Mouse (Mus musculus) heart, embryonic 15.5 days (tissue): ENCODE measurements around the gene Plxnb2. TPM values are rescaled to one million over a fixed set of nuclear protein-coding genes. Genes with fewer than 3 reads are reported as not detected.

ENCODE experiments used
- ATAC-seq: fragments of 200-750 bp; cut with Nextera tagmentation; replicated peaks from 2 replicates; pipeline ENCODE4 v1.8.0; 2017; ENCODE audit warnings: low read depth, moderate TSS enrichment; ENCODE audit not compliant: insufficient number of reproducible peaks, insufficient read depth, low FRiP score
- H3K27ac ChIP-seq: fragments of 300-500 bp; sonication (generic); 2 replicates; pipeline ENCODE4 v1.5.1; 2015; ENCODE audit warnings: mild to moderate bottlenecking, inconsistent platforms
- H3K27me3 ChIP-seq: fragments of 300-500 bp; sonication (generic); 2 replicates; pipeline ENCODE4 v1.6.1; 2015; ENCODE audit warnings: inconsistent platforms
- H3K36me3 ChIP-seq: fragments of 300-500 bp; sonication (generic); 2 replicates; pipeline ENCODE4 v1.6.1; 2015; ENCODE audit warnings: mild to moderate bottlenecking, inconsistent platforms
- H3K4me1 ChIP-seq: fragments of 300-500 bp; sonication (generic); replicated peaks from 2 replicates; pipeline ENCODE4 v1.6.1; 2015; ENCODE audit warnings: inconsistent platforms
- H3K4me2 ChIP-seq: fragments of 300-500 bp; sonication (generic); 2 replicates; pipeline ENCODE4 v1.6.1; 2015; ENCODE audit warnings: inconsistent platforms, mild to moderate bottlenecking, moderate library complexity
- H3K4me3 ChIP-seq: fragments of 300-500 bp; sonication (generic); 2 replicates; pipeline ENCODE4 v1.5.1; 2015; ENCODE audit warnings: mild to moderate bottlenecking, inconsistent platforms
- H3K9ac ChIP-seq: fragments of 300-500 bp; sonication (generic); 2 replicates; pipeline ENCODE4 v1.6.1; 2015; ENCODE audit warnings: mild to moderate bottlenecking, inconsistent platforms
- H3K9me3 ChIP-seq: fragments of 300-500 bp; sonication (generic); replicated peaks from 2 replicates; pipeline ENCODE4 v1.6.1; 2016; ENCODE audit warnings: inconsistent platforms
- WGBS: fragments of 180-500 bp; shearing (Covaris S2); methylation state at CpG from one replicate; pipeline ENCODE4 v1.1.7; 2015; ENCODE audit warnings: mixed read lengths; 5-methylcytosine and 5-hydroxymethylcytosine counted together
- microRNA-seq: library from miRNA; unstranded; fragments of <30 nt; microRNA quantifications from one replicate; pipeline ENCODE4, GENCODE M21; 2016
- polyA plus RNA-seq: library from polyadenylated mRNA; unstranded; fragments of >200 nt; fragmentation: Nextera tagmentation; extraction: Ambion mirVana; gene quantifications from 2 replicates; pipeline ENCODE4 v1.2.1, GENCODE M21; 2015

The Plxnb2 gene
- polyA plus RNA-seq, 1 experiment from 2014 or later: 76.5 TPM

- no peak overlapping the region for H3K9ac ChIP-seq
- H3K4me1 ChIP-seq: peaks cover 45% of the 10 kb centered on the region
- H3K36me3 ChIP-seq: peaks cover 8% of the 10 kb centered on the region; the same call in 1 of the 2 replicates
- no peak for ATAC-seq
- H3K4me2 ChIP-seq: no peak overlapping the region
- no peaks in the 10 kb centered on the region for H3K27me3 ChIP-seq
- 92% methylated on average over 9 of the region's 9 CpGs for WGBS
- H3K9me3 ChIP-seq: no peaks in the 10 kb centered on the region
- no peak overlapping the region for H3K27ac ChIP-seq
- H3K4me3 ChIP-seq: no peak overlapping the region
Measured at GRCm38 (mm10) chr15:89125351-89125750, 55.2 kb downstream of the Plxnb2 start.

- Histone ChIP-seq H3K4me3 (no peak overlapping the region), H3K4me1 (peaks cover 51% of the 10 kb centered on the region), H3K27ac (no peak overlapping the region), H3K27me3 (no peaks in the 10 kb centered on the region), H3K9ac (no peak overlapping the region), H3K4me2 (no peak overlapping the region), H3K9me3 (no peaks in the 10 kb centered on the region), H3K36me3 (peaks cover 14% of the 10 kb centered on the region)
- 83% methylated on average over 3 of the region's 3 CpGs for WGBS
- no peak for ATAC-seq
Measured at GRCm38 (mm10) chr15:89124312-89124711, 56.3 kb downstream of the Plxnb2 start.

- Histone ChIP-seq H3K4me2 (peak overlapping the region; percentile 96), H3K9ac (peak overlapping the region; percentile 91), H3K27ac (peak overlapping the region; percentile 75), H3K4me3 (peak overlapping the region; percentile 98), H3K9me3 (no peaks in the 10 kb centered on the region), H3K4me1 (peaks cover 47% of the 10 kb centered on the region), H3K36me3 (peaks cover 14% of the 10 kb centered on the region), H3K27me3 (no peaks in the 10 kb centered on the region)
- 35% methylated on average over 11 of the region's 11 CpGs for WGBS
- no peak for ATAC-seq
Measured at GRCm38 (mm10) chr15:89123595-89123994, 57.0 kb downstream of the Plxnb2 start.

- peaks cover 15% of the 10 kb centered on the region for H3K36me3 ChIP-seq
- peak within 1 kb of the TSS; percentile 96 for H3K4me2 ChIP-seq
- WGBS: under 1% methylated on average over 47 of the region's 47 CpGs
- peak within 1 kb of the TSS; percentile 75 for H3K27ac ChIP-seq
- peaks cover 43% of the 10 kb centered on the region for H3K4me1 ChIP-seq
- H3K27me3 ChIP-seq: no peaks in the 10 kb centered on the region
- peak; percentile 83 for ATAC-seq
- no peaks in the 10 kb centered on the region for H3K9me3 ChIP-seq
- peak within 1 kb of the TSS; percentile 91 for H3K9ac ChIP-seq
- peak within 1 kb of the TSS; percentile 98 for H3K4me3 ChIP-seq
Measured at GRCm38 (mm10) chr15:89122649-89123366, 57.8 kb downstream of the Plxnb2 start, which contains the start of gene Tubgcp6. Tubgcp6 (minus strand) TSS chr15:89123112.

- H3K27me3 ChIP-seq: no peaks in the 10 kb centered on the region
- no peak overlapping the region for H3K27ac ChIP-seq
- no peaks in the 10 kb centered on the region for H3K9me3 ChIP-seq
- no peak for ATAC-seq
- H3K36me3 ChIP-seq: peaks cover 33% of the 10 kb centered on the region
- peaks cover 28% of the 10 kb centered on the region for H3K4me1 ChIP-seq
- H3K4me3 ChIP-seq: no peak overlapping the region
- H3K9ac ChIP-seq: no peak overlapping the region
- no peak overlapping the region for H3K4me2 ChIP-seq
Measured at GRCm38 (mm10) chr15:89118007-89118406, 62.6 kb downstream of the Plxnb2 start.

- Histone ChIP-seq H3K9ac (no peak overlapping the region), H3K36me3 (peaks cover 83% of the 10 kb centered on the region), H3K4me2 (no peak overlapping the region), H3K4me3 (no peak overlapping the region), H3K27me3 (no peaks in the 10 kb centered on the region), H3K9me3 (no peaks in the 10 kb centered on the region), H3K27ac (no peak overlapping the region), H3K4me1 (peaks cover 4% of the 10 kb centered on the region; the same call in 1 of the 2 replicates)
- WGBS: 58% methylated on average over 9 of the region's 9 CpGs
- ATAC-seq: 0 out of 2 replicates have a peak, but pooled peaks have one; percentile 50
Measured at GRCm38 (mm10) chr15:89110147-89110546, 70.4 kb downstream of the Plxnb2 start.

GRCm38 (mm10) chr15:89106976-89107375 is 73.6 kb downstream of the Plxnb2 start:
- no peak overlapping the region for H3K4me3 ChIP-seq
- no peak for ATAC-seq
- H3K4me1 ChIP-seq: peaks cover 4% of the 10 kb centered on the region; the same call in 1 of the 2 replicates
- peaks cover 86% of the 10 kb centered on the region for H3K36me3 ChIP-seq
- 89% methylated on average over 1 of the region's 1 CpGs for WGBS
- no peak overlapping the region for H3K27ac ChIP-seq
- H3K9ac ChIP-seq: no peak overlapping the region
- no peak overlapping the region for H3K4me2 ChIP-seq
- no peaks in the 10 kb centered on the region for H3K27me3 ChIP-seq
- H3K9me3 ChIP-seq: no peaks in the 10 kb centered on the region

- Histone ChIP-seq H3K4me2 (no peak overlapping the region), H3K9me3 (no peaks in the 10 kb centered on the region), H3K4me1 (peaks cover 4% of the 10 kb centered on the region; the same call in 1 of the 2 replicates), H3K27me3 (no peaks in the 10 kb centered on the region), H3K36me3 (peaks cover 88% of the 10 kb centered on the region), H3K9ac (no peak overlapping the region), H3K4me3 (no peak overlapping the region), H3K27ac (no peak overlapping the region)
- 89% methylated on average over 13 of the region's 13 CpGs for WGBS
- no peak for ATAC-seq
Measured at GRCm38 (mm10) chr15:89106073-89106472, 74.5 kb downstream of the Plxnb2 start.

Small RNAs within 50 kb of the gene (microRNA-seq; reads per million reads assigned to microRNA genes)
- 1.5 reads per million for gene Mir6958
- not detected for gene Mir7118

Other genes with a start within 250 kb of the Plxnb2 start
- gene Ttll8, start 226.4 kb downstream of the Plxnb2 start, polyA plus RNA-seq: not detected in 2 replicates
- gene Mlc1, start 201.8 kb downstream of the Plxnb2 start, polyA plus RNA-seq: not detected in 2 replicates
- 69.4 and 76.5 TPM in 2 replicates for gene Mov10l1, start 197.9 kb downstream of the Plxnb2 start, polyA plus RNA-seq
- 1.5 and 1.7 TPM in 2 replicates for gene Panx2, start 121.1 kb downstream of the Plxnb2 start, polyA plus RNA-seq
- gene Trabd, start 105.7 kb downstream of the Plxnb2 start, polyA plus RNA-seq: 40.8 and 56.4 TPM in 2 replicates
- gene Selenoo, start 91.7 kb downstream of the Plxnb2 start, polyA plus RNA-seq: 10.1 and 14.1 TPM in 2 replicates
- gene Tubgcp6, start 57.7 kb downstream of the Plxnb2 start, polyA plus RNA-seq: 7.9 and 10.6 TPM in 2 replicates
- gene Hdac10, start 52.1 kb downstream of the Plxnb2 start, polyA plus RNA-seq: 14.8 and 18.2 TPM in 2 replicates
- gene Mapk12, start 40.1 kb downstream of the Plxnb2 start, polyA plus RNA-seq: 16.0 and 19.1 TPM in 2 replicates
- 3.1 and 4.1 TPM in 2 replicates for gene Mapk11, start 31.2 kb downstream of the Plxnb2 start, polyA plus RNA-seq
- 15.3 and 18.2 TPM in 2 replicates for gene Dennd6b, start 15.7 kb upstream of the Plxnb2 start, polyA plus RNA-seq
- 18.6 and 22.7 TPM in 2 replicates for gene Ppp6r2, start 30.8 kb upstream of the Plxnb2 start, polyA plus RNA-seq
- gene Sbf1, start 134.5 kb upstream of the Plxnb2 start, polyA plus RNA-seq: 27.5 and 45.9 TPM in 2 replicates
- gene Adm2, start 141.9 kb upstream of the Plxnb2 start, polyA plus RNA-seq: 0.19 and 0.60 TPM in 2 replicates
- 0.28 TPM in 1 of 2 replicates, not detected in the other for gene Miox, start 153.6 kb upstream of the Plxnb2 start, polyA plus RNA-seq
- gene Lmf2, start 174.9 kb upstream of the Plxnb2 start, polyA plus RNA-seq: 43.0 and 57.7 TPM in 2 replicates
- 85.3 and 96.9 TPM in 2 replicates for gene Ncaph2, start 174.9 kb upstream of the Plxnb2 start, polyA plus RNA-seq
- gene Sco2, start 193.1 kb upstream of the Plxnb2 start, polyA plus RNA-seq: 7.0 and 8.2 TPM in 2 replicates
- gene Tymp, start 196.3 kb upstream of the Plxnb2 start, polyA plus RNA-seq: 1.2 and 1.3 TPM in 2 replicates
- gene Odf3b, start 198.5 kb upstream of the Plxnb2 start, polyA plus RNA-seq: 0.96 and 1.1 TPM in 2 replicates
- not detected in 2 replicates for gene Klhdc7b, start 204.1 kb upstream of the Plxnb2 start, polyA plus RNA-seq
- not detected in 2 replicates for gene Syce3, start 229.7 kb upstream of the Plxnb2 start, polyA plus RNA-seq
- gene Cpt1b, start 245.1 kb upstream of the Plxnb2 start, polyA plus RNA-seq: 169 and 195 TPM in 2 replicates
- gene C730034F03Rik, start 248.8 kb upstream of the Plxnb2 start, polyA plus RNA-seq: 3.3 and 3.9 TPM in 2 replicates
- 0.16 and 0.76 TPM in 2 replicates for gene Gm44502, start 248.9 kb upstream of the Plxnb2 start, polyA plus RNA-seq
- 72.7 and 73.8 TPM in 2 replicates for gene Chkb, start 249.1 kb upstream of the Plxnb2 start, polyA plus RNA-seq